Mouse (Mus musculus) ovary, postnatal 14 days (tissue): ENCODE results near the gene Cbfa2t2.
A peak's percentile ranks its signal among the peaks of the same experiment; 100 is the strongest.

ENCODE experiments used
- DNase-seq: peaks from one replicate; pipeline ENCODE4 v3.0.0; 2022; ENCODE audit warnings: low spot score

The Cbfa2t2 gene

GRCm38 (mm10) chr2:154569071-154569748 is 132.9 kb downstream of the Cbfa2t2 start:
- DNase-seq, result no peak

GRCm38 (mm10) chr2:154569836-154570286 is 133.6 kb downstream of the Cbfa2t2 start, which contains the start of gene E2f1:
Gene E2f1 (minus strand): TSS chr2:154569892.
- peak; percentile 87 for DNase-seq

GRCm38 (mm10) chr2:154570666-154571065 is 134.4 kb downstream of the Cbfa2t2 start:
- DNase-seq, result no peak

DNA sequence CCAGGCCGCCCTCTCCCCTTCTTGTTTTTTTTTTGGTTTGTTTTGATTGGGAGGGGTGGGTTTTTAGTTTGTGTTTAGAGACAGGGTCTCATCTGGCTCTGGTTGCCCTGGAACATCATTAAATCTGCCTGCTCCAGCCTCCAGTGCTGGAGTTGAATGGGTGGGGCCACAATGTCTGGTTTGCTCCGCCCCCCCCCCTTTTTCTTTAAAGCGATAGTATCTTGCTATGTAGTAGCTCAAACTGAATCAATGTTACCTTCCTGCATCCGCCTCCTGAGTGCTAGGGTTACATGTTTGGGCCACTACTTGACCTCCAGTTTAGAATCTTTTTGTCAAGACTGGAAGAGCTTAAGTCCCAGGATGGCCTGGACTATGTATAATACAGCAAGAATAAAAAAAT is 135.0 kb downstream of the Cbfa2t2 start:
- no peak for DNase-seq

DNA sequence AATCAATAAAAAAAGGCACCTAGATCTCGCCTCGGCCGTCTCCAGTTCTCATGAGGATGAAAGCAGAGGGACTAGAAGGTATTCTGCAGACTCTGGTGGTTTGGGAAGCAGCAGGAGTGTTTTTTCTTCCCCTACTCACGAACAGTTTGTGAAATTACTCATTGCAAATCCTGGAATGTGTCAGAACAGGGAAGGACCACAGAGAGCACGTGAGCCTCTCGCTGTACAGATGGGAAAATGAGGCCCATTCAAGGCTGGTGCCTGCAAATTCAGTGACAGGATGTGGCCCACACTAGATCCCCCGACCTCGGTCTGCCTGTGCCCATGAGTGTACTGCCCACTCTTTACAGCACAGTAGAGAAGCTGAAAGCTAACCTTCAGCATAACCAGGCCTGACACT is 135.7 kb downstream of the Cbfa2t2 start:
- DNase-seq, result no peak

- DNase-seq, result no peak
Observed at GRCm38 (mm10) chr2:154572996-154573395, 136.7 kb downstream of the Cbfa2t2 start.

- DNase-seq, result no peak
Observed at GRCm38 (mm10) chr2:154574271-154574670, 138.0 kb downstream of the Cbfa2t2 start.

DNA sequence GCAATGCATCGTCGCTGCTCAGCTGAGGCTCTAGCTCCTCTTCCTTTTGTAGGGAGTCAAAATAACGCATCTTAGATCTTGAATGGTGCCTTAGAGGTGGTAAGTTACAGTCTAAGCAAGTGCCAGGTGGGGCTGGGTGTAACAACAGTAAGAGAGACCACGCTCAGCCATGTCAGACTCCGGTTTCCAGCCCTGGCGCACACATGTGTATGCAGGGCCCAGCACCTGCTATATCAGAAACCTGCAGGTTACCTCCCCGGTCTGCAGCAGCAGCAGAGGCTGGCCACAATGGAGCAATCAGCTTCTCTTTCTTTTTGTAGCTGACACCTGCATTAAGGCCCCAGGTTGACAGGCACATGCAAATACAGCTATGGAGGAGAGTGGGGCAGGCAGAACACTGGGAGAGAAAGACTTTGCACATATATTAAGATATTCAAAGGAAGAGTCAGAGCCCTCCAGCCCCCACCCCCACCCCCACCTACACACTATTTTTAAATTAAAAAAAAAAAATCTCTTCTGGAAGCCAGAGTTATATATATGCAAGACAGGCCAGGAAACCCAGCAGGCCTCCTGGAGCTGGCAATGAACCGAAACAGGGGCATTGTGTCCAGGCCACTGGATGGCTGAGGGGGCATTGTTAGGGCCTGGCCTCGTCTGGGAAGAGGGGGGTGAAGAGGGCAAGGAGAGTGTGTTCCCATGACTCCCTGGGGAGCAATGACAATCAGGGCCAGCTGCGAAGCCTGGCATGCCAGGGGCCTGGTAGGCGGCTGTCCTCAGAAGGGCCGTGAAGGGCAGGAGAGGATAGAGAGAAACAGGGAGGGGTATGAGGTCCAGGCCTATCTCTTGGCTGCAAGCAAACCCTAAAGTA is 140.8 kb downstream of the Cbfa2t2 start:
- DNase-seq, result no peak

DNA sequence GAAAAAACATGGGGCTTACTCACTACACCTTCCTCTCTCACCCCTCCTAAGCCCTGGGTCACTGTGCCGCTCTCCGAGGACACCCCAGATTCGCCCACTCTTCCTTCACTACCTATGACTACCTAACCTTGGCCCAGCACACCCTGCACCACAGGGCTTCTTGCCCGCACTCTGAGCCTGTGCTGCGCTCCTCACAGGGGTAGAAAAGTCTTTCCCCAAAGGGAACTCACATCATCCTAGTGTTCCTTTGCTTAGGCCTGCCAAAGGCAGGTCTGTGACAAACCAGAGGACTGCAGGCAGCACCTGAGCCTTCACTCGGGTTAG is 141.4 kb downstream of the Cbfa2t2 start:
- no peak for DNase-seq

DNA sequence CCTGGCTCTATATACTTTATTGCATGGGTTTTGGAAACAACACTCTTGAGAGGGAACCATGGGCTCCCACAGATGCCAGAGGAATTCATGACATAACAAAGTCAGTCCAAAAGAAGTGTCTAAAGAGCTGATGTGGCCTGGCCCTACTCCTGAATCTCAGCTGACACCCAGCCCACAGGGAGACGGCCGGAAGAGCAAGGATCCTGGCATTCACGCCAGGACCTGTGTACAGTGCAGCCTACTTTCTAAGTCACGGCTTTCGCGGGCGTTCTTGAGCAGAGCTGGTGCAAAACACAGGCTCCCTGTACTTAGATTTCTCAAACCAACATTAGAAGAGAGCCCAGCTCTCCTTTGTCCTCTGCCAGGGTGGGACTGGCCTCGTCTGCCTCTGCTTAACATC is 144.3 kb downstream of the Cbfa2t2 start:
- no peak for DNase-seq

DNA sequence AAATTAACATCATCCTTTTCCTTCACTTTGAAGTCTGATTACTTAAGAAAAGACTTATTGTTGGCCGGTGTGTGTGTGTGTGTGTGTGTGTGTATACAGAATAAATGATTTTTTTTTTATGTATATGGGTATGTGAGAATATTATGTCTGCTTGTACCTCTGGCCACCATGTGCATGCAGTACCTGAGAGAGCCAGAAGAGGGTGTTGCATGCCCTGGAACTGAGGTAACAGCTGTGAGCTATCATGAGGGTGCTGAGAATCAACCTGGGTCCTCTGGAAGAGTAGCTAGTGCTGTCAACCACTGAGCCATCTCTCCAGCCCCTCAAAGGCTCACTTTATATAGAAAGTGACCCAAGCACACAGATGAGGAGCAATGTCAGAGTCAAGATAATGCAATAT is 145.1 kb downstream of the Cbfa2t2 start:
- DNase-seq, result no peak

DNA sequence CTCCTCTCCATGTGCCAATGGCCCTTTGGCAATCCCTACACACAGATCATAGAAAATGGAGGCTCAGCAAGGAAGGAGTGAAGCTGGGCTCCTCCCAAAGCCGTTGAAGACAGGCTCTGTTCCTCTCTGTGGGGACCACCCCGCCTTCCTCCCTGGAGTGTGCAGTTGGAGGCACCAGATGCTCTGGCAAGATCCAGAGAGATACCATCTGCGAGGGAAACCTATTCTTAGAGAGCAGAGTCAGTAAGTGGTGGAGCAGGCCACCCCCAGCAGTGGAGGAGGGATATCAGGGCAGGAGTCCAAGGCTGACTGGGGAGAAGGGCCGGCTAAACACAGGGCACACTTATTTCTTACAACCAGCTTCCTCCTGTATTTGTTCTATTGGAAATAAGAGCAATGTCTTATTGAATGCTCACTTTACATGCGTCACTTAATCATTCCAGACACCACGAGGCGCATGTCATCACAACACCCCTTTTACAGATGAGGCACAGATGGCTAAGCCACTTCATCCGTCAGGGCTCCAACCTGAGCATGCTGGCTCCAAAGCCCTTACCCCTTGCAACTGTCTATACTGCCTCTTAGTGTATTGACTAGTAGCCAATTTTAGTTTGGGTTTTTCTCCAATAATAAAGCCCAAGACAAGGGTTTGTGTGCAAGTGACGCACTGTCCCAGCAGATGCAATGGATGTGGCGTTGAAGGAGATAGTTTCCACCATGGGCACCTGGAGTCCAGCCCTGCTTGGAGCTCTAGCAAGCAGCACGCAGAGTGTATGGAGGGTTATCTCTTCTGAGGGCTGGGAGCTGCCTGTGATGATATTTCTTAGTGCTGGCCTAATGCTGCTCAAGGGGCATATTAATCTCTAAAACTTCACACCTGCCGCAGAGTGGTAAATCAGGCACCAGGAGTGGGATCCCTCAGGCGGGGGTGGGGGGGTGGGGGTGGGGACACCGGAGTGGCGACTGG is 147.9 kb downstream of the Cbfa2t2 start:
- no peak for DNase-seq

DNA sequence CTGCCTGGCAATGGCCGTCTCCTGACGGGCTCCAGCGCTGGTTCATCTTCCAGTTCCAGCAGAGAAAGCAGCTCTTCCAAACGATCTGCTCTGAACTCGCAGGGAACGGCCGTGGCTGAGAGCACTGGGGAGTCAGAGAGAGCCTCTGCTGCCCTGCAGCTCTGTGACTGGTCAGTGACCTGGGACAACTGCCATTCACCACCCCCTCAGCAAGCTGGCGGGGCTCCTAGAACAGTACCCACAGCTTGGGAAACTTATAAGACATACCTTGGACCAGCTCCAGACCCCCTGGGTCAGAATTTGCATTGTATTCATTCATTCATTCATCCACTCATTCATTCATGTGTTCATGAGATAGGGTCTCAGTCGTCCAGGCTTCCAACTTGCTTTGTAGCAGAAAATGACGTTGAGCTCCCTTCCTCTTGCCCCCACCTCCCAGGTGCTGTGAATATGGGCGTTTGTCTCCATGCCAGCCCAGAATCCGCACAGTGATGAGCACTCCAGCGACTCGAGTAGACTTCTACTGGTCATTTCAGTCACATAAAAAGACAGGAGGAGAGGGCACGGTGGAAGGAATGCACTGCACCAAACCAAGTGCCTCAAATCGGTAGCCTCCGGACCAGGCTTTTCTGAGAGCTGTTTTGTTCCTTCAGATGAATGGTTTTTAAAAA is 148.8 kb downstream of the Cbfa2t2 start:
- no peak for DNase-seq

GRCm38 (mm10) chr2:154586405-154586804 is 150.1 kb downstream of the Cbfa2t2 start:
- no peak for DNase-seq
